Mouse (Mus musculus): Measurements from ENCODE around the gene Ola1.

Gene Ola1

GRCm38 (mm10) chr2:73160772-73161171 is 58.0 kb downstream of the Ola1 start:
- in situ Hi-C loops (cut with MboI; ENCODE audit: unreplicated experiment in 2 of 2), result loop anchor here (5.0 to 25.0 kb wide), 5 partner anchors 117 to 377 kb away; partner anchors contain the start of gene Wipf1 (in 1 of the 2)

DNA sequence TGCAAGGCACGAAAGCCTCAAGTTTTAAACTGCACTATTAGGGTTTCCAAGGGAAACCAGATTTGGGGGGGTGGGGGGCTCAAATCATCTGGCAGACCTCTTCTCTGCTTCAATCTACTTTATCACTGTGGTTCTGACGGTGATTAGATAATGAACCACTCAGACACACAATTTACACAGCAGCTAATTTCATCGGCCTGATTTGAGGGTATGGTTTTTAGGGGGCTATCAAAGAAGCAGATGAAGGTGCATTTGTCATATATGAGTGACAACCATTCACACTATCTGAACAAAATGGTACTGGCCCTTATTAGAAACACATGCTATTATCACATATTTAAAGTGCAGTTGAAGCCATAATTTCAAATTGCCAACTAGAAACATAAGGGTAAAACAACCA is 61.5 kb downstream of the Ola1 start:
- in situ Hi-C loops (cut with MboI; ENCODE audit: unreplicated experiment in 2 of 2), result loop anchor here (25.0 kb wide), 2 partner anchors 195 to 380 kb away; partner anchors contain the start of gene Wipf1 (in 1 of the 2)

DNA sequence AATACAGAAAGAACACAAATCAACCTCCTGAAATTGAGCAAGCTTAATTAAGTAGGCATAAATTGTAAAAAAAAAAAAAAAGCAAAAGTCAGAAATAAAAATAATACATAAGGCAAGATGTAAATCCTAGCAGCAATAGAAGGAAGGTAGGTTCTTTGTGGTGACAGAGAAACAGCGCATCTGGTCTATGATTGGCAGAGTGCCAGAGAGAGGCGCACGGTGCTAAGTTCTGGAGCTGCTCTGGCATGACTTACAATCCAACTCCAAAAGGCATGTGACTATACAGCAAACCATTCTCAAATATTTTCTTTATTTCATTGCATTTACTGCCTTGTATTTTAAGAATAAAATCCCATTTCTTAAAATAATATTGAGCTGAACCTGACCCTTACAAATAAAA is 68.2 kb downstream of the Ola1 start:
- in situ Hi-C loops (cut with MboI; ENCODE audit: unreplicated experiment in 2 of 2), result loop anchor here (25.0 kb wide), 2 partner anchors 188 to 387 kb away; partner anchors contain the start of gene Wipf1 (in 1 of the 2)

DNA sequence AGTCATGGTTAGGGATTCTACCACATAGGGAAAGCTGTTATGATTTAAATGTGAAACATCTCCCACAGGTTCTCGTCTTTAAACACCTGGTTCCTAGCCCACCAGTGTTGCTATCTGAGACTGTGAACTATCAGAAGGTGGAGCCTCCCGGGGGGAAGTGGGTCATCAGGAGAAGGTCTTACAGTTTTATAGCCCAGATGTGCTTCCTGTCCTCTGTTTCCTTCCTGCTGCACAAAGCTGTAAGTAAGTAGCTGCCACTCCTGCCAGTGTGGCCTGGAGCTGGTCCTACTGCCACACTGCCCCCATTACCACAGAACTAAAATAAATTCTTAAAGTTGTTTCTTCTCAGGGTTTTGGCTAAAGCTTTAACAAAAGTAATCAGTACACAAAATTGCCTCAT is 72.6 kb downstream of the Ola1 start:
- in situ Hi-C loops (cut with MboI; ENCODE audit: unreplicated experiment in 2 of 2), result no loop called here

GRCm38 (mm10) chr2:73143732-73144131 is 75.0 kb downstream of the Ola1 start:
- in situ Hi-C loops (cut with MboI; ENCODE audit: unreplicated experiment in 2 of 2), result no loop called here

DNA sequence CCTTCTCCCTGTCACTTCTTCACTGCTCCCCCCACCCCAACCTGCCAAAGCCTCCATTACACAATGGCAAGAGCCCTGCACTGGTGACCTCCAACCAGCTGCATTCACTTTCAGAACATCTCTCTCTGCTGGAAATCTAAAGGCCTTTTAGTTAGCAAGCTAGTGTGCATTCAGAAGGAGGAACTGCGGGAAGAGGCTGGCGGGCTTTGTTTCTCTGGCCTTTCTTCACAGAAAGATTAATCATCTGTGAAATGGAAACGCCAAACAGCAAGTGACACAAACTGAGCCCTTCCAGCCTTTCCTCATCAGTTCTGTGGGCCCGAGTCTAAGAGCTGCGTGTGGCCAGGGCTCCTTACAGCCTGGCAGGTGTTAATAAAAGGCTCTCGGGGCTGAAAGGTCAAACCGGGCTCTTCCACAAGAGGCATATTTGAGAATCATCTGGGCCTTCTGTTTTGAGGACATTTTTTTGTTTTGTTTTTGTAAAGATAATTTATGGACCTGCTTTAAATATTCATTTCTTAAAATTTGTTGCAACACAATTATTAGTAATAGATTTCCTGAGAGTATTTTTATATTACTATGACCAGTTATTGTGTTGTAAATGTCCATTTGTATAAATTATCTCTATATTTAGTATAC is 75.8 kb downstream of the Ola1 start:
- in situ Hi-C loops (cut with MboI; ENCODE audit: unreplicated experiment in 2 of 2), result no loop called here

DNA sequence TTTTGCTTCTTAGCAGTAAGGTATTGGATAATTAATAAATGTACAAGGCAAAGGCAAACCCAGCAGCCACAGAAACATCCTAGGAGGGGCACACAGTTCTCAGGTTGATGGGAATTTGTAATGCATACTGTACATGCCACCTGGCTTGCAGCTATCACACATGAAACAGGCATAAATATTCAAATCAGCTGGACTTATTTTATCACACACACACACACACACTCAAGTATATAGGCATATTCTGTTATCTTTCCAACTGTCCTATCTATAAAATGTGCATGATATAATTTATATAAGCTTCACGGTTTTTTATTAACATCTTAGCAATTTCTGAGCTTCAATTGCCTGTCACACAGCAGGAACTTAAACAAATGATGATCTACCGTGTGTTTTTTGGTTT is 85.8 kb downstream of the Ola1 start:
- in situ Hi-C loops (cut with MboI; ENCODE audit: unreplicated experiment in 2 of 2), result no loop called here

GRCm38 (mm10) chr2:73127686-73128085 is 91.0 kb downstream of the Ola1 start:
- in situ Hi-C loops (cut with MboI; ENCODE audit: unreplicated experiment in 2 of 2), result no loop called here

GRCm38 (mm10) chr2:73118781-73119180 is 99.9 kb downstream of the Ola1 start:
- in situ Hi-C loops (cut with MboI; ENCODE audit: unreplicated experiment in 2 of 2), result no loop called here

GRCm38 (mm10) chr2:73107089-73107488 is 111.6 kb downstream of the Ola1 start:
- in situ Hi-C loops (cut with MboI; ENCODE audit: unreplicated experiment in 2 of 2), result no loop called here

- in situ Hi-C loops (cut with MboI; ENCODE audit: unreplicated experiment in 2 of 2), result no loop called here
Measured at GRCm38 (mm10) chr2:73096491-73096890, 122.2 kb downstream of the Ola1 start.

- in situ Hi-C loops (cut with MboI; ENCODE audit: unreplicated experiment in 2 of 2), result no loop called here
Measured at GRCm38 (mm10) chr2:73095300-73095699, 123.4 kb downstream of the Ola1 start.

DNA sequence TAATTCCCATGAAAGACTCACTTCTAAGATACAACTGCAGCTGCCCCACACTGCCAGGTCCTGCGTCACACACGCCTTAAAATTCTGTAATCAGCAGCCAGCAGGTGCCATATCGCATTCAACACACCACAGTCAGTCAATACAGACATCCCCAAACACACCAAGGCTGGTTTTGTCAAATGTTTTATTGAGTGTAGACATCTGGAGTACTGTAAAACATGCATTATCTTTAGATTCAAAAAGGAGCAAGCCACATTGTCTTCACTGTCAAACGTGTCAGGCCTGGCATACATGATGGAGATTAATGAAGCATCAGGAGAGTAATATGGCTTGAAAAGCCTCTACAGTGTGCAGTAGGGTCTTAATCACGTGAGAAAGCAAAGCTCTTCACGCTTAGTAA is 125.7 kb downstream of the Ola1 start:
- in situ Hi-C loops (cut with MboI; ENCODE audit: unreplicated experiment in 2 of 2), result no loop called here

- in situ Hi-C loops (cut with MboI; ENCODE audit: unreplicated experiment in 2 of 2), result no loop called here
Measured at GRCm38 (mm10) chr2:73091302-73091701, 127.4 kb downstream of the Ola1 start.

- in situ Hi-C loops (cut with MboI; ENCODE audit: unreplicated experiment in 2 of 2), result loop anchor here in 1 of 2 experiments (10.0 kb wide), 1 partner anchor 843 kb away; no protein-coding TSS in a partner anchor
Measured at GRCm38 (mm10) chr2:73087641-73088040, 131.1 kb downstream of the Ola1 start.

DNA sequence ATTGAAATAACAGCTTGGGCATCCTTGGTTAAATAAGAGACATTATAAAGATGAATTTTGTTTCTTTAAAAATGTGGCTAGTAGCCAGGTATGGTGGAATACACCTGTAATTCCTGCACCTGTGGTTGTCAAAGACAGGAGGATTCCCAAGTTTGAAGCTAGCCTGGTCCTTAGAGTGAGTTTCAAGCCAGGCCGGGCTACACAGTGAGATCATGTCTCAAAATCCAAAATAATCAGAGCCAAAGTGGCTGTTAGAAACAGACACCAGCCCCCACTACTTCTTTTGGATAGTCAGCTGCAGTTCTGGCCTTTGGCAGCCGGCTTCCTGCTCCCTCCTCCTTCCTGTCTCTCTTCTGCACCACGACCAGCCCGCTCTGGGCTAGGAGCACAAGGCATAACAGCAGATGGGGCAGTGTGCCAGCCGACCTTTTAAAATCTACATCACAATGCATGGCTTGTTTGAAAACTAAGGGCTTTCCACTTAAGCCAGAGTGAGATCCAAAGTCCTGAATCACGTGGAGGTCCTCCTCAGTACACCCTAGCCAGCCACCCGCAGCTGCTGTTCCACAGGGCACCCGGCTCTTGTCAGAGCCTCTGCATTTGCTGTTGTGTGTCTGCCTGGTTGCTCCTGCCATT is 132.9 kb downstream of the Ola1 start:
- in situ Hi-C loops (cut with MboI; ENCODE audit: unreplicated experiment in 2 of 2), result loop anchor here in 1 of 2 experiments (10.0 kb wide), 1 partner anchor 841 kb away; no protein-coding TSS in a partner anchor

DNA sequence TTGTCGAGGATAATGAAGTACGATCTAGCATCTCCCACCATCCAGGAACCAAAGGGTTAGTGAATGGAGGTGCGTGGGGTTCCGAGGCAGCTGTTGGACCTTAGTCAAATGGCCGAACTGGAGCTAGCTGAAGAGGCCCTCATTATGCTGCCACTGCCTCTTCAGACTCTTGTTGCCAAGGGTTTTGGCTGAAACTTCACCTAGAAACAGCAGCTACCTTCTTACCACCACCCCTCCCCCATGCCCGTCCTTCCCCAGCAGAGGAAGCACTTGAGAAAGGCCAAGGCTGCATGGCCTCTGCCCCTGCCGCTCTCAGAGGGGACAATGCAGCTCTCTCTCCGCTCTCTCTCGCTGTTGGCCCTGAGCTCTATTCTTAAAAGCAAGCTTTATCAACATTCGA is 136.2 kb downstream of the Ola1 start:
- in situ Hi-C loops (cut with MboI; ENCODE audit: unreplicated experiment in 2 of 2), result loop anchor here in 1 of 2 experiments (10.0 kb wide), 1 partner anchor 838 kb away; no protein-coding TSS in a partner anchor

DNA sequence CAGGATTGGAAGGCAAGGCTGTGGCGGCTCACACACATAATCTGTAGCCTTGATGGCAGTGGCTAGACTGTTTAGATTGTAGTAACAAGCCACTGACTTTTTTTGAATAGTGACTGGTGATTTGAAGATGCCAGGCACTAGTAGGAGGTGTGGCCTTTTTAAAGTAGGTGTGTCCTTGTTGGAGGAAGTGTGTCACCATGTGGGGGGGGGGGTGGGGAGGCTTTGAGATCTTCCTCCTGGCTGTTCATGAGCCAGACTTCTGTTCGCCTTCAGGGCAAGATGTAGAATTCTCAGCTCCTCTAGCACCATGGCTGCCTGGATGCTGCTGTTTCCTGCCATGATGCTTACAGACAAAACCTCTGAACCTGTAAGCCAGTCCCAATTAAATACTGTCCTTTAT is 136.9 kb downstream of the Ola1 start:
- in situ Hi-C loops (cut with MboI; ENCODE audit: unreplicated experiment in 2 of 2), result loop anchor here in 1 of 2 experiments (10.0 kb wide), 1 partner anchor 837 kb away; no protein-coding TSS in a partner anchor

GRCm38 (mm10) chr2:73080084-73080483 is 138.6 kb downstream of the Ola1 start:
- in situ Hi-C loops (cut with MboI; ENCODE audit: unreplicated experiment in 2 of 2), result loop anchor here in 1 of 2 experiments (10.0 kb wide), 1 partner anchor 835 kb away; no protein-coding TSS in a partner anchor

DNA sequence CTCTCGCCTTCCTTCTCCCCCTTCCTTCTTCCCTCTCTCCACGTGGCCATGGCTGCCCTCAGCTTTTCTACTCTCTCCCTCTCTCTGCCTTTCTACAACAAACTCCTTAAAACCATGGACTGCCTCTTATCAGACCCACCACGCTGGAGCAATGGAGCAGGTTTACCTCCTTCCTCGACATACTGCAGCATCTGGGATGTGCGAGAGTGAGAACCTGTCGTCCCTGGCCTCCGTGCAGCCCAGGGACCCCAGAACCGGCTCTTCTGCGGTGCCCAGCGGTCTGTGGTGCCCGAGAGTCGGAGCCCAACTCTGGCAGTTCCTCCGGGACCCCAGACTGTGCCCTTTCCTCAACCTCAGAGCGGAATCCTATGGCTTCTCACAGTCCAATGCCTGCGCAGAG is 139.4 kb downstream of the Ola1 start:
- in situ Hi-C loops (cut with MboI; ENCODE audit: unreplicated experiment in 2 of 2), result no loop called here

DNA sequence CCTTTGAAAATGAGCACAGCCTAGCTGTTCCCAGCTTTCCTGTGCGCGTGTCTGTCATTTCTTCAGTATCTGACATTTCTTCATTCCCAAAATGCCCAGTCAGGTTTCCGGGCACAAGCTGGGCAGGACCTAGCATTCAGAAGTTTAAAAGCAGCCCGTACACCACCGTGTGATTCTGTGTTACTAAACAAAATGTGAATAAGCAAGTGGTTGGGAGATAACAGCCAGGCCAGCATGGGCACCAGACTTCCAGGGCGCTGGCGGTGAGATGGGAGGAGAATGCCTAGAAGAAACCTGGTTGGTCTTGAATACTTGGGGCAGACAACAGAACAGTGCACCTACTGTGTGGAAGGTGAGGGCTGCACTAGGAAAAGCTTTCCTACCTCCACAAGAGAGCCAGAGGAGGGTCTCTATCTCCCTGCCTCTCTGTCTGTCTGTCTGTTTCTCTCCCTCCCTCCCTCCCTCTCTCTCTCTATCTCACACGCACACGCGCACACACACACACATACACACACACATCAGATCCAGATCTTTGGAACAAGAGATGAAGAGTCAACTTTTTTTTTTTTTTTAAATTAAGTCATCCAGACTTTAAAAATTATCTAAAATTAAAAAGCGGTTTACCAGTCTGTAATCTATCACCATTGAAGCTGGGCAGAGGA is 144.8 kb downstream of the Ola1 start:
- in situ Hi-C loops (cut with MboI; ENCODE audit: unreplicated experiment in 2 of 2), result loop anchor here (25.0 kb wide), 6 partner anchors 112 to 787 kb away; partner anchors contain the start of gene Map3k20 (in 1 of the 2)
